Mouse (Mus musculus): ENCODE measurements at regions not wholly inside any gene's neighbourhood (a gene's known extent, or its start where the extent isn't known, plus 50 kb on each side); places are given as distances from the start of the nearest gene placed in this dataset.

- ATAC-seq (replicated peaks), result no peak
- no peak overlapping the region for H3K9ac ChIP-seq
- H3K27me3 ChIP-seq (replicated peaks), result no peaks in the 10 kb centered on the region
- no peaks in the 10 kb centered on the region for H3K9me3 ChIP-seq
- H3K4me2 ChIP-seq, result no peak overlapping the region
- no peaks in the 10 kb centered on the region for H3K4me1 ChIP-seq
- H3K27ac ChIP-seq, result no peak overlapping the region
- WGBS, result 86% methylated on average over 4 of the region's 4 CpGs
- H3K36me3 ChIP-seq (replicated peaks), result no peaks in the 10 kb centered on the region
- H3K4me3 ChIP-seq, result no peak overlapping the region
Observed at GRCm38 (mm10) chr1:163576411-163576810, 148.6 kb downstream of the Mettl11b start.

- H3K9ac ChIP-seq, result no peak overlapping the region
- WGBS, result 75% methylated on average over 2 of the region's 2 CpGs
- H3K4me2 ChIP-seq, result no peak overlapping the region
- H3K4me3 ChIP-seq, result no peak overlapping the region
- H3K4me1 ChIP-seq, result no peaks in the 10 kb centered on the region
- no peaks in the 10 kb centered on the region for H3K9me3 ChIP-seq
- no peaks in the 10 kb centered on the region for H3K27me3 ChIP-seq (replicated peaks)
- H3K36me3 ChIP-seq (replicated peaks), result no peaks in the 10 kb centered on the region
- ATAC-seq (replicated peaks), result no peak
- no peak overlapping the region for H3K27ac ChIP-seq
Observed at GRCm38 (mm10) chr1:163575593-163575992, 149.4 kb downstream of the Mettl11b start.

- Histone ChIP-seq H3K9ac (no peak overlapping the region), H3K4me1 (no peaks in the 10 kb centered on the region), H3K9me3 (no peaks in the 10 kb centered on the region), H3K27me3 (replicated peaks) (no peaks in the 10 kb centered on the region), H3K4me2 (no peak overlapping the region), H3K27ac (no peak overlapping the region), H3K36me3 (replicated peaks) (no peaks in the 10 kb centered on the region), H3K4me3 (no peak overlapping the region)
- ATAC-seq (replicated peaks), result peak; percentile 69; the same call in 1 of the 2 replicates
- 70% methylated on average over 16 of the region's 16 CpGs for WGBS
Observed at GRCm38 (mm10) chr1:163574409-163575161, 150.4 kb downstream of the Mettl11b start.

- Histone ChIP-seq H3K4me1 (no peaks in the 10 kb centered on the region), H3K27me3 (replicated peaks) (no peaks in the 10 kb centered on the region), H3K9ac (no peak overlapping the region), H3K4me3 (no peak overlapping the region), H3K27ac (no peak overlapping the region), H3K4me2 (no peak overlapping the region), H3K36me3 (replicated peaks) (no peaks in the 10 kb centered on the region), H3K9me3 (no peaks in the 10 kb centered on the region)
- no peak for ATAC-seq (replicated peaks)
- WGBS, result 100% methylated on average over 1 of the region's 1 CpGs
Observed at GRCm38 (mm10) chr1:163573533-163573932, 151.5 kb downstream of the Mettl11b start.

GRCm38 (mm10) chr1:163563791-163564190 is 160.3 kb upstream of the Gorab start:
- Histone ChIP-seq H3K4me2 (no peak overlapping the region), H3K4me3 (no peak overlapping the region), H3K9me3 (no peaks in the 10 kb centered on the region), H3K9ac (no peak overlapping the region), H3K36me3 (replicated peaks) (no peaks in the 10 kb centered on the region), H3K27ac (no peak overlapping the region), H3K4me1 (no peaks in the 10 kb centered on the region), H3K27me3 (replicated peaks) (no peaks in the 10 kb centered on the region)
- no peak for ATAC-seq (replicated peaks)
- 91% methylated on average over 1 of the region's 1 CpGs for WGBS

- ATAC-seq (replicated peaks), result no peak
- no peak overlapping the region for H3K9ac ChIP-seq
- no peaks in the 10 kb centered on the region for H3K36me3 ChIP-seq (replicated peaks)
- WGBS, result 89% methylated on average over 2 of the region's 2 CpGs
- H3K27ac ChIP-seq, result no peak overlapping the region
- H3K9me3 ChIP-seq, result no peaks in the 10 kb centered on the region
- no peaks in the 10 kb centered on the region for H3K27me3 ChIP-seq (replicated peaks)
- H3K4me2 ChIP-seq, result no peak overlapping the region
- no peak overlapping the region for H3K4me3 ChIP-seq
- no peaks in the 10 kb centered on the region for H3K4me1 ChIP-seq
Observed at GRCm38 (mm10) chr1:163563064-163563463, 159.6 kb upstream of the Gorab start.

GRCm38 (mm10) chr1:163562166-163562733 is 158.8 kb upstream of the Gorab start:
- no peak overlapping the region for H3K4me3 ChIP-seq
- ATAC-seq (replicated peaks), result no peak
- no peak overlapping the region for H3K9ac ChIP-seq
- H3K36me3 ChIP-seq (replicated peaks), result no peaks in the 10 kb centered on the region
- H3K4me1 ChIP-seq, result no peaks in the 10 kb centered on the region
- H3K4me2 ChIP-seq, result no peak overlapping the region
- WGBS, result 81% methylated on average over 4 of the region's 4 CpGs
- no peak overlapping the region for H3K27ac ChIP-seq
- H3K9me3 ChIP-seq, result no peaks in the 10 kb centered on the region
- no peaks in the 10 kb centered on the region for H3K27me3 ChIP-seq (replicated peaks)

- H3K9me3 ChIP-seq, result no peaks in the 10 kb centered on the region
- no peaks in the 10 kb centered on the region for H3K27me3 ChIP-seq (replicated peaks)
- no peak overlapping the region for H3K9ac ChIP-seq
- no peak overlapping the region for H3K27ac ChIP-seq
- H3K4me1 ChIP-seq, result no peaks in the 10 kb centered on the region
- no peak overlapping the region for H3K4me2 ChIP-seq
- ATAC-seq (replicated peaks), result no peak
- WGBS, result 65% methylated on average over 5 of the region's 5 CpGs
- H3K4me3 ChIP-seq, result no peak overlapping the region
- no peaks in the 10 kb centered on the region for H3K36me3 ChIP-seq (replicated peaks)
Observed at GRCm38 (mm10) chr1:163561016-163561415, 157.5 kb upstream of the Gorab start.

- no peak for ATAC-seq (replicated peaks)
- H3K4me1 ChIP-seq, result no peaks in the 10 kb centered on the region
- 90% methylated on average over 8 of the region's 8 CpGs for WGBS
- no peaks in the 10 kb centered on the region for H3K9me3 ChIP-seq
- no peak overlapping the region for H3K27ac ChIP-seq
- no peaks in the 10 kb centered on the region for H3K27me3 ChIP-seq (replicated peaks)
- H3K36me3 ChIP-seq (replicated peaks), result no peaks in the 10 kb centered on the region
- no peak overlapping the region for H3K4me3 ChIP-seq
- H3K9ac ChIP-seq, result no peak overlapping the region
- no peak overlapping the region for H3K4me2 ChIP-seq
Observed at GRCm38 (mm10) chr1:163560276-163560943, 156.9 kb upstream of the Gorab start.

- 91% methylated on average over 7 of the region's 7 CpGs for WGBS
- H3K4me3 ChIP-seq, result no peak overlapping the region
- H3K9me3 ChIP-seq, result no peaks in the 10 kb centered on the region
- H3K4me1 ChIP-seq, result no peaks in the 10 kb centered on the region
- H3K27ac ChIP-seq, result no peak overlapping the region
- H3K27me3 ChIP-seq (replicated peaks), result no peaks in the 10 kb centered on the region
- H3K36me3 ChIP-seq (replicated peaks), result no peaks in the 10 kb centered on the region
- ATAC-seq (replicated peaks), result no peak
- no peak overlapping the region for H3K4me2 ChIP-seq
- H3K9ac ChIP-seq, result no peak overlapping the region
Observed at GRCm38 (mm10) chr1:163557875-163558274, 154.4 kb upstream of the Gorab start.

- no peaks in the 10 kb centered on the region for H3K27me3 ChIP-seq (replicated peaks)
- ATAC-seq (replicated peaks), result no peak
- H3K9me3 ChIP-seq, result no peaks in the 10 kb centered on the region
- H3K9ac ChIP-seq, result no peak overlapping the region
- H3K27ac ChIP-seq, result no peak overlapping the region
- H3K4me3 ChIP-seq, result no peak overlapping the region
- no peaks in the 10 kb centered on the region for H3K36me3 ChIP-seq (replicated peaks)
- no peak overlapping the region for H3K4me2 ChIP-seq
- H3K4me1 ChIP-seq, result no peaks in the 10 kb centered on the region
- WGBS, result 85% methylated on average over 2 of the region's 2 CpGs
Observed at GRCm38 (mm10) chr1:163555185-163555584, 151.7 kb upstream of the Gorab start.

GRCm38 (mm10) chr1:163538776-163539492 is 135.5 kb upstream of the Gorab start:
- H3K4me2 ChIP-seq, result no peak overlapping the region
- no peak overlapping the region for H3K4me3 ChIP-seq
- no peaks in the 10 kb centered on the region for H3K9me3 ChIP-seq
- H3K4me1 ChIP-seq, result no peaks in the 10 kb centered on the region
- H3K27me3 ChIP-seq (replicated peaks), result no peaks in the 10 kb centered on the region
- WGBS, result 86% methylated on average over 8 of the region's 8 CpGs
- H3K9ac ChIP-seq, result no peak overlapping the region
- H3K36me3 ChIP-seq (replicated peaks), result no peaks in the 10 kb centered on the region
- no peak overlapping the region for H3K27ac ChIP-seq
- ATAC-seq (replicated peaks), result no peak

Measured in midbrain, embryonic 15.5 days (tissue).